Mouse (Mus musculus) WW6 (cell line): Measurements from ENCODE around the gene A930004D18Rik.

Experiments used
- DNase-seq: peaks from one replicate; pipeline ENCODE4 v3.0.0-alpha.2; 2013; ENCODE audit warnings: low read depth, low spot score

The A930004D18Rik gene

DNA sequence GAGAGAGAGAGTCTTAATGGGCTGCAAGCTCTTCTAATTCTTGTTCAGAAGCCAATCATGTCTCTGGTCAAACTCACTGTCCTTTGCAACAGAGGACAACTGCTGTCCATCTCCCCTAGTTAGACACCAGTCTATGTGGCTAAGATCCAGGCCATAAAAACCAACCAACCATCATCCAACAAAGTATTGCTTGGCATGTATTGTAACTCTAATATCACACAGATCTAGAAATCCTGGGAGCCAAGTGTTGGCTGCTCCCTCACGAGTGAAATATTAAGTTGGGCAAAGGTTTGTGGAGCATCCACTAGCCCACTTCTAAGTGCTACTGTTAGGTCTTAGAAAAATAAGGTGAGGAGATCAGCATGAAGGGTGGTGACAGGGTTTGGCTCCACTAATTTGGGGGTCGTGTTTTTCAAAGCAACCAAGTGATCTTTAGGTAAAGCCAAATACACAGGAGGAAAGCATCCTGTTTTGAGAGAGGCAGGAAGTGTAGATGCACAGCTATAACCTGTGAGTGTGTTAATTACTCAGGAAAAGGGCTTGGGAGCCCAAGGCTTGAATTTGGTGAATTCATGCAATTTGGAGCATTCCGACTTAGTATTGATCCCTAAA lies 710 bp upstream of the A930004D18Rik start:
- no peak for DNase-seq

DNA sequence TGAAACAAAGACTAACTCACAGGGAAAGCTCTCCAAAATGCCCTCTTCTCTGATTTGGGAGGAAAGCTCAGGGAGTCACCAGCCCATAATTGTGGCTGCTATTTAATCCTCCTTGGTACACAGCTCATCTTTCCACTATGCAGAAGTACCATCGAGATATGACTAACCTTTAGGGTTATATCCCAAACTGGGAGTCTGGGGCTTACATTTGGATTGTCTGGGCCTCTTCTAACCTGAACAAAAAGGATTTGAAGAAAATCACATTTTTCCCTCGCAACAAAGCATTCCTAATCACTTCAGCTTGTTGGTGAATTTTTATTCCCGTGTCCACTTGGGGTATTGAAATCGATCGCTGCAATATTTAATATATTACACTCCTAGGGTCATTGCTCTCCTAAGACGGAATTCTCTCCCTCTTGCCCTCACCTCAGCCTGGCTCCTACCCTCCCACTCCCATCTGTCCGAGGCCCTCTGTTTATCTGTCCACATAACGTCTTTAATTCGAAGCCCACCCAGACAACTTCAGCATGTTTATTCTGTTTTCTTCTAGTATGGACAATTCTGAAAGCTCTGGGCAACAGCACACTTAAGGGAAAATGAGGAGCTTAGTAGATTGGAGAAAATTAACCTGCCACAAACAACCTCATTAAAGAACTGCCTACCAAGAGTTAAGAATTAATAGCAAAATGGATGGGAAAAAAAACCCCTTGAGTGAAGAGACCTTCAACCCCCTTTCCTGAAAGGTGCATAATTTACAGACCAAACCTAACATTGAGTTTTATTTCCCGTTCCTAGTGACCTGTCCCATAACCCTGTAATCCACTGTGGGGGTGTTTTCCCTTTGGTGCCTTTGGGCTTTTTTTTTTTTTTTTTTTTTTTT lies 2.9 kb downstream of the A930004D18Rik start:
- no peak for DNase-seq

DNA sequence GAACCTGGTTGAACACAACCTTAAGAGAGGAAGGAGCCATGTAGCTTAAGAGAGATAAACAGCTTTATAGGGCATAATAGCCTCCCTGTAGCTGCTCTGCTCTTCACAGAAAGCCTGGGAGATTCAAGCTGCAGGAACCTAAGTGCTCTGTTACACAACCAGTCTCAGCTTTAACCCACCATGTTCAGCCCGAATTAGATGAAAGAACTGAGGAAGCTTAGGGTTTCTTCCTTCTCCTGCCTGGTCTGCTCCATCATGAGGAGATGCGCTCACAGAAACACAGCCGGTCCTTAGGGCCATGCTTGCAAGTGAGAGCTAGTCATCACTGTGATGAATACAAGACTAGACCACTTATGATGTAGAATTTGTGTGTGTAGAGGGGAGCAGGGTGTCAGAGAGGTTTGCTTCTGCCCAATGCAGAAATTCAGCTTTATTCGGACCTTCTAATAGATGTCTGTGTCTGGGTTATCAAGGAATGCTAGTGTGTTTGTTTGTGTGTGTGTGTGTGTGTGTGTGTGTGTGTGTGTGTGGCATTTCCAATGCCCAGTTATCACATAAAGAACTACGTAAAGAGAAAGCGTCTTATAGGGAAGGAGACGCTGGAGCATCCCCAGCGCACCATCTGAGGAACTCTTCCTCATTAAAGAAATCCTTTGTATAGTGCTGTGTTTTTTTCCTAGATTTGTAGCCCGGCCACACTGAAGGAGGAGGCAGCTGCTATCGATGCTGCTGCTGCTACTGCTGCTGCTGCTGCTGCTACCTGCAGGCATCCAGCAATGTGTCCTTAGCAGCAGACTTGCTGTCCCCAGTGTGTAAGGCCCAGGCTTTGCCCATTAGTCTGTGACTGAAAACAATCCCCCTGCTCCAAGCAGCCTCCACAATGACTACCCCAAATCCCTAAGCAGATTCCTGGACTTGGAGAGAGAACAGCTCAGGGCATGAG lies 4.1 kb downstream of the A930004D18Rik start:
- DNase-seq, result no peak

GRCm38 (mm10) chr2:18032538-18032895 lies 5.0 kb downstream of the A930004D18Rik start:
- DNase-seq, result no peak

DNA sequence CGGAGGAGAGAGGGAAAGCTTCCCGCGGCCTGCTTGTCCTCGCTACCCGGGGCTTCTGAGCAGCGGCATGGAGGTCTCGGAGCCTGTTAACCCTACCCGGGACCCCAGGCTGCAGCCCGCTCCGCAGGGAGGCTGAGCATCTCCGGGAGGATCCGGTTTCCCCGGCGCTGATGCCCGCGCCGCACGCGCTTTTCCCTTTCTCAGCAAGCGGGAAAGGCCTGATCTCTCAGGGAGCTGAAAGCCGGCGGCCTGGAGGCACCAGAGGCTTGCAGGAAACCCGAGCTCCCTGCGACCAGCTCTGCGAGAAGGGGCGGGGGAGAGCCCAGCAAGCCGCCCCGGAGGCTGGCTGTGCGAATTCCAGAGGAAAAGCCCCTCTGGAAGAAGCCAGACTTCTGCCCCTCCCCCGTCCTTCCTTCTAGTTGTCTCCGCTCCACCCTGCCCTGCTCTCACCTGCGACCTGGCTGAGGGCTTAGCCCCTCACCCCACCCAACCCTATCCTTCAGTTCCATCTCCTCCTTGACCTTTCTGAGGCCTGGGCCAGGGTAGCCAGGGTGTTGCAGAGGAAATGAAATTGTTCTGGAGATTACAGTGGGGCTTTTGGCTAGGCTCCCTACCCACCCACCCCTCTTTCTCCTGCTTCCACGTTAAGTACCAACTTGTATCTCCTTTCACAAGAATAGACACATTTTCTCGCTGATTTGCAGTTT lies 5.6 kb downstream of the A930004D18Rik start:
- no peak for DNase-seq

DNA sequence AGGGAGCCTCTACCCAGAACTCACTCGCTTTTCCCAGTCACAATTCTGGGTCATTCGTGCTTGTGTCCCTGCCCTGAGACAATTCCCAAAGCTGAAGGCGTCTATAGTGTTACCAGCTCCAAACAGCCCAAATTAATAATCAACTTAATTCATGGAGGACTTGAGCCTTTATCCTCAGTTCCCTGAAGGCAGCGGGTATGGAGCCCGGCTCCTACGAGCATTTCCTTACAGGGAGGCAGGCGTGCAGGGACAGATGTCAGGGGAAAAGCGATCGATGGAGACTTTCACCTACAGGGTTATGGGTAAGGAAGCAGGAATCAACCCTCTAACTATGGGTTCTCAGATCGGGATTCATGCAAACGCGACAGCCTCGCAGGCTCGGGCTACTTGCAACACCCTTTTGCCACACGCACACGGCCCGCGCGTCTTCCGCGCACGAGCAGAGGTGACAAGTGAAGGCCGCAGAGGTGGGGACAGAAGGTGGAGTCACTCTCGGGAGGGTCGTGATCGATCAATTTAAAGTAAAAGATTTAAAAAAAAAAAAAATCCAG lies 6.2 kb downstream of the A930004D18Rik start:
- no peak for DNase-seq

DNA sequence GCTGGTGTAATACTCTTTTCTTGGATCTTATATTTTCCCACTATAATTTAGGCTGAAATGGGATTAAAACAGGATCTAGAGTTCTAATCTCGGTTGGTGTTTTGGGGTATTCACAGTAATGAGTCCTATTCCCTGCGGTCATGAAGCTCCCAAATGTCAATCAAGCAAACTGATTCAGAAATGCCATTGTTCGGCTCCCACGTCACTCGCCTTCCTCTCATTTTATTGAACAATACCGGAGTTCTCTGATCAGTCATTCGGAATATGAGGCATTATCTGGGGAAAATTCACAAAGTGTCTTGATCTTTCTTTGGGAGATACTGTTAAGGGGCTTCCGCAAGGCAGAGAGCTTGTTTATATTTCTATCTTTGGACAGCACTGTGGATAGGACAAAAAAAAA lies 7.0 kb downstream of the A930004D18Rik start:
- no peak for DNase-seq

- no peak for DNase-seq
Measured at GRCm38 (mm10) chr2:18029656-18030055, 7.9 kb downstream of the A930004D18Rik start.

DNA sequence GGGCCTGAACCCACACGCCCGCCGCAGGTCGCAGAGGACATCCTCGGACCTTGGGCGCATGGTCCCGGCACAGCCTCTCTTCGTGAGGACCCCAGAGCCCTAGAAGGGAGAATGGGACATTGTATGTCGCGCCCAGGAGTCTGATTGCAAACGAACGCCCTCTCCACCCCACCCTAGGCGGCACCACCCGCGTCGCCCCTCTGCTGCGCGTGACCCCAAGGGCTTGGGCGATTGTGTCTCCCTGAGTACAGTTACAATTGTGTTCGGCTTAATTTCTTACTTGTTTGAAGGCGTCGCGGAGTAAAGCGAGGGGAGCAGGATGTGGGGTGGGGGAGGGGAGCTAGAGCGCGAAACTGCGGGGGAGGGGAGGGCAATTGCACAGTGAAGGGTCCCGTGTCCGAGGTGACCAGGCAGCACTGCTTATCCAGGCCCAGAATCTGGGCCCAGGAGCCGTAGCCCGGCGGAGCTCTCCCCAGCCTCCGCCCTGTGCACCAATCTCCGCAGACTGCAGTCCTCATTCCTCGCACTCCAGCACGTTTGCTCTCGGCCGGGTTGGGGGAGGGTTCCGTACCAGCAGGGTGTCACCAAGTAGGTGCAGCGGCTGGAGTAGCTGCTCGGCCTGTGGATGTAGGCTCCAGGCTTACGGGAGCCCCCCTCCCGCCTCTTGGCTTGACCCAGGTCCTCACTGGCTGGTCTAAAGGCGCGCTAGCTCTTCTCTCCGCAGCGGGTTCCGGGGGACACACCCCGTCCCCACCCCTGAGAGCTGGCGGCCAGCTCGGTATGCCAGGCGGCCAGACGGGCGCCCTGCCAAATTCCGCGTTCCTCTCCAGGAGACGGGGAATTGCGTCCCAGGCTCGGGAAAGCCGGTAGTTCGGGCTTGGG lies 9.2 kb downstream of the A930004D18Rik start:
- no peak for DNase-seq

- DNase-seq, result peak; percentile 98
Measured at GRCm38 (mm10) chr2:18027448-18028139, 9.9 kb downstream of the A930004D18Rik start.

GRCm38 (mm10) chr2:18026116-18026947 lies 11.2 kb downstream of the A930004D18Rik start:
- DNase-seq, result no peak

DNA sequence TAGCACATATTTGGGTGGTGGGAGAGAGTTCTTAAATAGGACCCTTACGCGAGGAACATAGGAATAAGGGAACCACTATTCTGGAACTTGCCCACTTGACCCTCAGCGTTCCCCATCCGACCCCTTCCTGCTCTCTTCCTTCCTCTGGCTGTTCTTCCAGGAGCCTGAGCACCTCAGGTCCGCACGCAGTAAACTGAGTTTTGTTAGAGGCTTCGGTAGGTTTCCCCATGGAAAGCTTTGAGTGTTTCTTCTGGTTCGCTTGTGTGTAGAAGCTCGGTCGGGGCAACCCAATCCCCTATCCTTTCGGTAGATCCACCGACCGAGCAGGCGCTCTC lies 11.8 kb downstream of the A930004D18Rik start:
- DNase-seq, result no peak

DNA sequence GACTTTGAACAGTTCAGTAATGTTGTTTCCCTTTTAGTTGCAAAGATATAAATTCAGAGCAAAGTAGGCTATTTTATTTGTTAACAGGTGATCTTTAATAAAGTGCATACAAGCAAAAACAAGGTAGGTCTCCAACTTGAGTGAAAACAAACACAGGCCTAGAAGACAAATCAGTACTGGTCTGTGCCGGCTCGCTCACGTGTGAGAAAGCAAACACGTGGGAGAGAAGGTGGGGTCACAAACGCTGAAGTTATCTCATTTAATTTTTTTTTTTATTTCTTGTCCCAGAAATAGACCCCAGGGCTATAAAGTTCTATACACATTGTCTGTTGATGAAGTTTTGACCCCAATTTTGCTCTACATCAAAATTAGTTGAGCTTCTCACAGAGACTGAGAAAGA lies 12.4 kb downstream of the A930004D18Rik start:
- no peak for DNase-seq

GRCm38 (mm10) chr2:18022886-18023285 lies 14.7 kb downstream of the A930004D18Rik start:
- no peak for DNase-seq

DNA sequence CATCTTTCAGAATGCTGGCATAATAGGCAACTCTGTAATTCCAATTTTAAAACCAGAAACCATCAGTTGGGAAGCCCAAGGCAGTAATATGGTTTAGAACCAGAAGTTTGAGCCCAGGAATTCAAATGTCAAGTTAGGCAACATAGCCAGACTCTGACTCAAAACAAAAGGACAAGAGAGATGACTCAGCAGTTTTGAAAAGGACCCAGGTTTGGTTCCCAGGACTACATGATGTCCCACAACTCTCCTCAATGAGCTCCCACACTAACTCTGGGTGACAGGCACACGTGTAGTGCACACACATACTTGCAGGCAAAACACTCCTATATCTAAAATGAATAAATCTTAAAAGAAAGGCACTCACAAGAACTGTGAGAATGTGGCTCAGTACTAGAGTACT lies 18.4 kb downstream of the A930004D18Rik start:
- DNase-seq, result no peak

- DNase-seq, result no peak
Measured at GRCm38 (mm10) chr2:18017321-18017720, 20.2 kb downstream of the A930004D18Rik start.

- DNase-seq, result no peak
Measured at GRCm38 (mm10) chr2:18016639-18017038, 20.9 kb downstream of the A930004D18Rik start.

- DNase-seq, result no peak
Measured at GRCm38 (mm10) chr2:18015581-18015980, 22.0 kb downstream of the A930004D18Rik start.

DNA sequence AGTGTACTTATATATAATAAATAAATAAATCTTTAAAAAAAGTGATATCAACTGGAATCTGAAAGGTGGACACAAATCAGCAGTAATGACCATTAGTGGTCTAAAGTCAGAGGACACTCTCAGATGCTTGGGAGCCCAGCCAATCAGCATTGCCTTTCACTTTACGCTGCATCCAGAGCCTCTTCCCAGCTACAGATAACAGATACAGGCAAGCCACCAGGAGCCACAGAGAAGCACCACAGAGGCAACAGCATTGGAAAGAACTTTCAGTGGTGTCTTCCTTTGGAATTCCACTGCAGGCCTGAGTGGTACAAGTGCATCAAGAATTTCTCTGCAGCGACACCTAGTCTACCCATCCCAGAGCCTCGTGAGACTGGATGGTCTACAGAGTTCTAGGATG lies 24.7 kb downstream of the A930004D18Rik start:
- no peak for DNase-seq
